Mouse (Mus musculus) thymus, postnatal 25 days (tissue): ENCODE results near the gene Vav2.

Experiments used
- DNase-seq: peaks from one replicate; pipeline ENCODE4 v3.0.0; 2022

Gene Vav2

DNA sequence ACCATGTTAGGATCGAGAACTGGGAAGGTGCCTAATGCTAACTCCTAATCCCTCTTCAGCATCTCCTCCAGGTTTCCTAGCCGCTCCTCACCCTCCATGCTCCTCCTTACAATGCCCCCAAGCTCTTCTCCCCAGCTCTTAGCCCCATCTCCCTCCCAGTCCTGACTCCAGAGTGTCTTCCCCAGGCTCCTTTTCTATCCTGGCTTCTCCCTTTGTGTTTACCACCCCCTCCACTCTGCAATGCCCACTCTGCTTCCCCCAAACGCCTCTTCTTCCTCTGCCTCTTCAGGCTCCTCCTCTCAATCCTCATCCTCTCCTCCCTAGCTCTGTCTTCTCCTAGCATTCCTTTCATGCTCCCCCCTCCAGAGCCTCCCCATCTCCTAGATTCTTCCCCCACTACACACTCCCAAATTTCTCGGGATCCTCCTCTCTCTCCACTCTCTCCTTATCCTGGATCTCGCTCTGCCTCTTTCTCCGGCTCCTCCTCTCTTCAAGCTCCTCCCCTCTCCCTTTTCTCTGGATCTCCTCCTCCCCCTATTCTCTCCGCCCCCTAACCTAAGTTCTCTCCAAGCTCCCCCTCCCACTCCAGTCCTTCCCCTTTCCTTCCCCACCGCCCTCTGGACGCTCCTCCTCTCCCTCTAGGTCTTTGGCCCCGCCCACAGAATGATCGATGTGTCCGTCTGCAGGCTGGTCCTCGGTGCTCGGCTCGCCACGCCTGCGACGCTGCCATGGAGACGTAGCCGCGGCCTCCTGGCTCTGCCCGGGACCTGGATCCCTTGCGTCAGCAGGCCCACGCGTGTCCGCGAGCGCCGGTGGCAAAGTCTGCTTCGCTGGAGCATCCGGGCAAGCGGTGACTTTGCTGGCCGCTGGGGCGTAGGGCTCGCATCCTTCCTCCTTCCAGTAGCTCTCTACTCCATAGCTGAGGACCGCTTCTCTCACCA, 15.2 kb upstream of the Vav2 start, which contains the start of gene Brd3os:
Brd3os (plus strand) TSS at position 558 of the 941 bp plus-strand sequence.
- peak; percentile 66 for DNase-seq

GRCm38 (mm10) chr2:27438281-27438680, 11.4 kb upstream of the Vav2 start:
- peak; percentile 67 for DNase-seq

GRCm38 (mm10) chr2:27437876-27438275, 11.0 kb upstream of the Vav2 start:
- DNase-seq, result no peak

- peak; percentile 64 for DNase-seq
Measured at GRCm38 (mm10) chr2:27432599-27432998, 5.8 kb upstream of the Vav2 start.

DNA sequence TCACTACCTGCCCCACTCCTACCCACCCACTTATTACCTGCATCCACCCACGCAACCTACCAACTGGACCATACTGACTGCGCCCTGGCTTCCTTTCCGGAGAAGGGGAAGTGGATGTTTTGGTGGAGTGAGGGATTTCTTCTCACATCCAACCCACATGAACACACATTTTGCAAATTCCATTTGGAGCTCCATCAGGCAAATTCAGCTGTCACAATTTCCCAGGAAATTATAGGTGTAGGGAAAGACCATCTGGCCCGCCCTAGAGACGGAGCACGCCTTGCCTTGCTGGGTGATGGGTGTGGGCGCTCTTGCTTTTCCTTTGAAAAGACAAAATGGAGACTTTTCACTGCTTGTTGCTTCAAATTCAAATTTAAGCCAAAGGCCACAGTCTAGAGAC, 3.8 kb upstream of the Vav2 start:
- DNase-seq, result no peak

GRCm38 (mm10) chr2:27428071-27428470, 1.2 kb upstream of the Vav2 start:
- DNase-seq, result peak; percentile 88

DNA sequence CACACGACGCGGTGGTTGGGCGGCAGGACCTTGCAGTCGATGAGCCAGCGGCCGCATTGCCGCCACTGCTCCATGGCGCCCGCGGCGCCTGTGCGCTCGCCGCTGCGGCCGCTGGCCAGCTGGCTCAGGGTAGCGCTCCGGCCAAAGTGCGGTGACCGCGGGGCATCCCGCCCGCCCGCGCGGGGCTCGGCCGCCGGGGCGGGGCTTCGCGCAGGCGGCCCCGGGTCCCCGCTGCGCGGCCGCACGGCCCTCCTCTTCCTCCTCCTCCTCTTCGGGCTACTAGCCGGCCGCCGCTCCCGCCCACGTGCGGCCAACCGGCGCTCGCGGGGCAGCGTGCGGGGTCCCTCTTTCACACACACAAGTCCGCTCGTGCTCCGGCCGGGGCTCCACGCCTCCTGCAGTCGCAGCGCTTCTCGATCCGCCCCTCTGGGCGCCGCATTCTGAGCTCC, 403 bp downstream of the Vav2 start:
- no peak for DNase-seq

- DNase-seq, result peak; percentile 57
Measured at GRCm38 (mm10) chr2:27425751-27426405, 955 bp downstream of the Vav2 start.

DNA sequence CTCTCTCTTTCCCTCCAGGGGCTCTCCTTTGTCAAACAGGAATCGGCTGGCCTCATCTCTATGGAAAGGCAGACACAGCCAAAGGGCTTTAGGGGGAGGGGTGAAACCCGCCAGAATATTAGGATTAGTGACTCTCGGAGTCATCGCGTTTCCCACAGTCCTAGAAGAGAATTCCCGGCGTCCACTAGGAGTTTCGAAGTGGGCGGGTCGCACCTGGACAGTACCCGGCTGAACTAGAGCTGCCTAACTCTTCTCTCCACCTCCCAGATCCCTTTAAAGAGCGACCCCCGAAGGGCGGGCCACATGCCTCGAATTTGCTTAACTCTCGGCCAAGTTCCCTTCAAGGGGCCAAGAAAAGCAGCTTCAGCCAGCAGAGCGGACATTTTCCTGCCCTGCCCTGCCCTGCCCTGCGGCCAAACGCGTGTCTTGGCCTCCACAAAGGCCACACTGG, 1.6 kb downstream of the Vav2 start:
- peak; percentile 25 for DNase-seq

- DNase-seq, result no peak
Measured at GRCm38 (mm10) chr2:27423596-27423995, 3.2 kb downstream of the Vav2 start.

- no peak for DNase-seq
Measured at GRCm38 (mm10) chr2:27421293-27422068, 5.4 kb downstream of the Vav2 start.

- DNase-seq, result peak; percentile 3
Measured at GRCm38 (mm10) chr2:27418577-27419070, 8.2 kb downstream of the Vav2 start.

- DNase-seq, result no peak
Measured at GRCm38 (mm10) chr2:27417648-27418153, 9.1 kb downstream of the Vav2 start.

DNA sequence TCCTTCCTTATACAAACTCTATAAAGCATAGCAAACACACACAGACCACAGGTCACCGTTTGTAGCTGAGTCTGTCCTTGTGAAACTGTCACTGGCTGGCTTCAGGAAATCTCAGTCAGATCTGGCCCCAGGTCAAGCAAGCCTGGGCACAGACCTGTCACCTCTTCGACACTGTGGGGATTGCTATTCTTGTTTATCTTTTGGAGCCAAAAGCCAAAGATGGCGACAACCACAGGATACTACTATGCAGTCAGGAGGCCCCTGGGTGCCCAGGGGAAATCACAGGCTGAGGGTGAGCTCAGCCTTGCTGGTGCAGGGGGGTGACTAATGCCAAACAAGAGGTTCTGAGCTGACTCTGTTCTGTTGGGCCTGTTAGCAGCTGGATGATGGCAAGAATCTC, 10.4 kb downstream of the Vav2 start:
- no peak for DNase-seq

- peak; percentile 19 for DNase-seq
Measured at GRCm38 (mm10) chr2:27415060-27415783, 11.6 kb downstream of the Vav2 start.

DNA sequence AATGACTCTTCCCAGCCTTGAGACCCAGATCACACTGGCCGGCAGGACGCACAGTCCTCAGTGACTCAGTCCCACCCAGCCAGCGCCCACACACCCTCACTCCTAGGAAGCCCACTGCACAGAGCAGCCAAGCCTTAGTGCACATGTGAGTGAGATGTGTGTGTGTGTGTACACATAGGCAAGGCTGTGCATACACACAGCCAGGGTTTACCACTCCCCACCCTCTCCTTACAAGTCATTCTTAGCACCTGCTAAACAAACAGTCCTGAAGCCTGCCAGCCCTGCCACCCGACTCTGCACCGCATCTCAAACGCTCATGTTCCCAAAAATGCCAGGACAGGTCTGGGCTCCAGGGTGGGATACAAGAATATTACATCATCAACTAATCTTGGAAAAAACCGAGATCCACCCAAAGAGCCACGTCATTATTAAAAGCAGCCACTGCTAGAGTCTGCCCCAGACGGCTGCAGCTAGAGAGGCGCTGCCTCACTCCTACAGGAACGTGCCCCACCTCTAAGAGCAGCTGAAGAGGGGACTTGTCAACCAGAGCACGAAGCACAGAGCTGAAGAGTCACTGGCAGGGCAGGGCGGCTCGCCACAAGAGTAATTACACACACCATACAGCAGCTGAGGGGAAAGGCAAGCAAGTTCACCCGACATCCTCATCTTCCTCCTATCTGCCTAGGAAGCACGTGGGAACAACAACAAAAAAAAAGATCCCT, 12.7 kb downstream of the Vav2 start:
- DNase-seq, result peak; percentile 23

GRCm38 (mm10) chr2:27413582-27413935, 13.3 kb downstream of the Vav2 start:
- DNase-seq, result no peak

DNA sequence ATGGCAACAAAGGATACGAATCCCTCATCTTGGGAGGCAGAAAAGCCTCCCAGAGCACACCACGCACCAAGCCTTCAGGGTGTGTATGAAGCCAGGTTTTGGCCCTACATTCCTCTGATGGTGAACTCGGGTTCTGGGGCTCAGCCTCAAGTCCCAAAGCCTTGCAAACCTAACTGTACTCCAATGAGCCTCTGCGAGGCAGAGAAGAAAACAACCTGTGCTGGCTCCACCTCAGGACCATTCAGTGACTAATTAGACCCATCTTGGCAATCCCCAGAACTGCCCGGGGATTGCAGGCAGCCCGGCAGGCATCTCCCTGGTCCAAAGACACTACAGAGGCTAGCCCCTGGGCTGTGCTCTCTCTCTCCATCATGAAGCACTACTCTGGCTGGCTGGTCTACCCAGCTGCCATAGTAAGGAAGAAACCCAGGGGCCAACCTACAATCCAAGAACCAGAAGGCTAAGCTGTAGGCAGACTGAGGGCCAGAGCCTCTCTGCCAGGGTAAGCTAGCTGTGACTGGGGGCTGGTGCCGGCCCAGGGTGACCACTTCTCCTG, 14.5 kb downstream of the Vav2 start:
- DNase-seq, result no peak

GRCm38 (mm10) chr2:27411688-27412174, 15.1 kb downstream of the Vav2 start:
- peak; percentile 45 for DNase-seq

- no peak for DNase-seq
Measured at GRCm38 (mm10) chr2:27410518-27411140, 16.2 kb downstream of the Vav2 start.
